Mouse (Mus musculus) stomach, postnatal 0 days (tissue): Measurements from ENCODE around the gene Fxn. TPM values are rescaled to one million over a fixed set of nuclear protein-coding genes. Genes with fewer than 3 reads are reported as not detected.
A peak's percentile ranks its signal among the peaks of the same experiment; 100 is the strongest.
"Not testable (repeated sequence)": the region's sequence is repeated elsewhere in the genome, so short reads cannot be mapped to it uniquely, and the experiment has no call there.

Source experiments
- ATAC-seq: fragments of 200-750 bp; cut with Nextera tagmentation; 2 replicates; pipeline ENCODE4 v1.8.0; 2017; ENCODE audit not compliant: low FRiP score, low TSS enrichment
- DNase-seq: peaks from one replicate; pipeline ENCODE4 v3.0.0-alpha.2; 2016; ENCODE audit warnings: low spot score
- H3K27ac ChIP-seq: fragments of 300-500 bp; sonication (generic); replicated peaks from 2 replicates; pipeline ENCODE4 v1.5.1; 2014; ENCODE audit warnings: mild to moderate bottlenecking, control low read depth
- H3K27me3 ChIP-seq: fragments of 300-500 bp; sonication (generic); 2 replicates; pipeline ENCODE4 v1.6.1; 2014; ENCODE audit warnings: low read length; ENCODE audit not compliant: control insufficient read depth, insufficient read depth
- H3K36me3 ChIP-seq: fragments of 300-500 bp; sonication (generic); 2 replicates; pipeline ENCODE4 v1.6.1; 2014; ENCODE audit warnings: low read length, mixed read lengths; ENCODE audit not compliant: control insufficient read depth, insufficient read depth
- H3K4me1 ChIP-seq: fragments of 300-500 bp; sonication (generic); replicated peaks from 2 replicates; pipeline ENCODE4 v1.6.1; 2014; ENCODE audit warnings: antibody characterized with exemption; ENCODE audit not compliant: control insufficient read depth, insufficient read depth
- H3K4me2 ChIP-seq: fragments of 300-500 bp; sonication (generic); replicated peaks from 2 replicates; pipeline ENCODE4 v1.6.1; 2014; ENCODE audit warnings: low read depth, mild to moderate bottlenecking, control low read depth, moderate library complexity
- H3K4me3 ChIP-seq: fragments of 300-500 bp; sonication (generic); 2 replicates; pipeline ENCODE4 v1.5.1; 2014; ENCODE audit warnings: low read depth, low read length, control low read depth
- H3K9ac ChIP-seq: fragments of 300-500 bp; sonication (generic); 2 replicates; pipeline ENCODE4 v1.6.1; 2014; ENCODE audit warnings: mild to moderate bottlenecking, low read length, control low read depth, mixed read lengths
- H3K9me3 ChIP-seq: fragments of 300-500 bp; sonication (generic); 2 replicates; pipeline ENCODE4 v1.6.1; 2016; ENCODE audit warnings: low read length; ENCODE audit not compliant: control insufficient read depth
- CTCF ChIP-seq: IDR thresholded peaks from 2 replicates; pipeline ENCODE4 v1.5.1; 2016; ENCODE audit warnings: antibody characterized with exemption, low read depth, mild to moderate bottlenecking, moderate library complexity
- EP300 ChIP-seq: optimal IDR thresholded peaks from 2 replicates; pipeline ENCODE3; 2016; ENCODE audit warnings: antibody characterized with exemption
- WGBS: fragments of 180-500 bp; shearing (Covaris S2); extraction: QIAGEN DNeasy Blood & Tissue Kit; methylation state at CpG from one replicate; pipeline ENCODE4 v1.1.7; 2014; 5-methylcytosine and 5-hydroxymethylcytosine counted together
- polyA plus RNA-seq: library from polyadenylated mRNA; unstranded; fragments of >200 nt; fragmentation: Nextera tagmentation; extraction: Ambion mirVana; gene quantifications from 2 replicates; pipeline ENCODE4 v1.2.1, GENCODE M21; 2015

Fxn gene
- polyA plus RNA-seq, 1 experiment from 2014 or later, result 26.0 TPM

GRCm38 (mm10) chr19:24238011-24238410 is 42.4 kb downstream of the Fxn start:
- TF ChIP-seq EP300 (no peak), CTCF (no peak)
- H3K36me3 ChIP-seq, result no peaks in the 10 kb centered on the region
- DNase-seq (no peak), ATAC-seq (no peak)
- H3K27me3 ChIP-seq, result no peaks in the 10 kb centered on the region
- WGBS, result 74% methylated on average over 4 of the region's 4 CpGs
- peaks cover 3% of the 10 kb centered on the region; the same call in 1 of the 2 replicates for H3K4me1 ChIP-seq
- no peaks in the 10 kb centered on the region for H3K9me3 ChIP-seq
- H3K4me3 ChIP-seq, result no peak overlapping the region
- H3K9ac ChIP-seq, result no peak overlapping the region
- no peak overlapping the region for H3K27ac ChIP-seq
- H3K4me2 ChIP-seq, result no peak overlapping the region

GRCm38 (mm10) chr19:24232356-24232755 is 48.0 kb downstream of the Fxn start:
- not testable (repeated sequence) for DNase-seq, H3K4me2 ChIP-seq, ATAC-seq, H3K9ac ChIP-seq, H3K9me3 ChIP-seq, H3K4me1 ChIP-seq, H3K27me3 ChIP-seq, H3K27ac ChIP-seq, H3K4me3 ChIP-seq, H3K36me3 ChIP-seq
- WGBS, result 94% methylated on average over 1 of the region's 1 CpGs

- Histone ChIP-seq H3K4me3 (peak overlapping the region; percentile 59), H3K36me3 (no peaks in the 10 kb centered on the region), H3K9me3 (no peaks in the 10 kb centered on the region), H3K9ac (no peak overlapping the region), H3K4me1 (no peaks in the 10 kb centered on the region), H3K27ac (peak overlapping the region; percentile 97), H3K27me3 (0 out of 2 replicates have a peak, but pooled peaks cover 2% of the 10 kb centered on the region), H3K4me2 (peak overlapping the region; percentile 64)
- 4% methylated on average over 17 of the region's 17 CpGs for WGBS
- peak; percentile 90 for ATAC-seq
- DNase-seq, result peak; percentile 92
- TF ChIP-seq CTCF (no peak), EP300 (peak; percentile 59)
Measured at GRCm38 (mm10) chr19:24225305-24225696, 55.1 kb downstream of the Fxn start.

- DNase-seq, result peak; percentile 92
- Histone ChIP-seq H3K9ac (peak within 1 kb of the TSS; percentile 78), H3K4me2 (peak within 1 kb of the TSS; percentile 64), H3K4me3 (peak within 1 kb of the TSS; percentile 59), H3K27ac (peak within 1 kb of the TSS; percentile 97), H3K9me3 (no peaks in the 10 kb centered on the region), H3K4me1 (no peaks in the 10 kb centered on the region), H3K27me3 (0 out of 2 replicates have a peak, but pooled peaks cover 2% of the 10 kb centered on the region), H3K36me3 (no peaks in the 10 kb centered on the region)
- TF ChIP-seq CTCF, result peak; percentile 83
- TF ChIP-seq EP300, result no peak
- under 1% methylated on average over 59 of the region's 59 CpGs for WGBS
- ATAC-seq, result peak; percentile 84
Measured at GRCm38 (mm10) chr19:24224500-24225304, 55.7 kb downstream of the Fxn start, which contains the start of gene Tjp2. Gene Tjp2, minus strand, starts transcription at chr19:24225030.

- TF ChIP-seq CTCF (no peak), EP300 (no peak)
- Histone ChIP-seq H3K9me3 (no peaks in the 10 kb centered on the region), H3K27me3 (0 out of 2 replicates have a peak, but pooled peaks cover 2% of the 10 kb centered on the region), H3K36me3 (no peaks in the 10 kb centered on the region), H3K4me2 (peak overlapping the region; percentile 64), H3K27ac (peak overlapping the region; percentile 97), H3K4me3 (peak overlapping the region; percentile 59), H3K4me1 (no peaks in the 10 kb centered on the region), H3K9ac (peak overlapping the region; percentile 78)
- WGBS, result 22% methylated on average over 11 of the region's 11 CpGs
- peak; percentile 65 for DNase-seq
- ATAC-seq, result peak; percentile 48
Measured at GRCm38 (mm10) chr19:24223851-24224251, 56.6 kb downstream of the Fxn start.

GRCm38 (mm10) chr19:24221455-24221854 is 59.0 kb downstream of the Fxn start:
- no peak for DNase-seq
- H3K9ac ChIP-seq, result no peak overlapping the region
- WGBS, result 39% methylated on average over 4 of the region's 4 CpGs
- 0 out of 2 replicates have a peak, but pooled peaks cover 2% of the 10 kb centered on the region for H3K27me3 ChIP-seq
- ATAC-seq, result no peak
- no peak overlapping the region for H3K4me3 ChIP-seq
- TF ChIP-seq CTCF (peak; percentile 54), EP300 (no peak)
- H3K4me2 ChIP-seq, result peak overlapping the region; percentile 40
- no peaks in the 10 kb centered on the region for H3K36me3 ChIP-seq
- H3K4me1 ChIP-seq, result no peaks in the 10 kb centered on the region
- no peak overlapping the region for H3K27ac ChIP-seq
- no peaks in the 10 kb centered on the region for H3K9me3 ChIP-seq
